Mouse (Mus musculus): Measurements from ENCODE around the gene Abhd18.

DNA sequence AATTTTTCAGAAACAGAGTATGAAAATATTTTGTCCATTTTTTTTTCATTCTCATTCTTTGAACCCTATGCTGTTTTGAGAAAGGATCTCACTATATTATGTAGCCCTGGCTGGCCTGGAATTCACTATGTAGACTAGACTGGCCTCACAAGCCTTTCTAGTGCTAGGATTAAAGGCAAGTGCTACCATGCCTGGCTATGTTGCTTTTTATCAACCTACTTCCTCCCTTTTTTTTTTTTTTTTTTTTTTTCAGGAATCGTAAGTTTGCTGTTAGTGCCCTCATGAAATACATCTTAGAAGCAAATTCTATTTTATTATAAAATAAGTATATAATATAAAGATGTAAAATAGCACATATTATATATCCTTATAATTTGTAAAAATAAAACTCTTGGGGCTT lies 108.0 kb downstream of the Abhd18 start:
- TF ChIP-seq CTCF (IDR thresholded peaks at IDR 0.05; ENCODE audit: insufficient read depth, low read length), result no peak
- no peak for TF ChIP-seq POLR2A (IDR thresholded peaks at IDR 0.05; ENCODE audit: borderline replicate concordance, extremely low read depth, low read depth, low read length)

Measured in lung, adult 2 months (tissue).